Mouse (Mus musculus): ENCODE measurements around the gene Muc20.

- TF ChIP-seq GATA1 (IDR thresholded peaks at IDR 0.05; ENCODE audit: borderline replicate concordance, low read length) (no peak), FLI1 (IDR thresholded peaks at IDR 0.05; ENCODE audit: low read length) (no peak)
Measured at GRCm38 (mm10) chr16:32805151-32805550, 7.9 kb upstream of the Muc20 start.

All from megakaryocyte, embryonic 14.5 days (primary cell).